Mouse (Mus musculus) midbrain, embryonic 16.5 days (tissue): ENCODE results near the gene Rnf115. TPM values are rescaled to one million over a fixed set of nuclear protein-coding genes. Genes with fewer than 3 reads are reported as not detected.
A peak's percentile ranks its signal among the peaks of the same experiment; 100 is the strongest.

Experiments used
- ATAC-seq: fragments of 200-750 bp; cut with Nextera tagmentation; 2 replicates; pipeline ENCODE4 v1.8.0; 2017; ENCODE audit warnings: moderate TSS enrichment
- H3K27ac ChIP-seq: fragments of 300-500 bp; sonication (generic); 2 replicates; pipeline ENCODE4 v1.5.1; 2014; ENCODE audit warnings: mild to moderate bottlenecking, low read length, mixed read lengths
- H3K27me3 ChIP-seq: fragments of 300-500 bp; sonication (generic); 2 replicates; pipeline ENCODE4 v1.6.1; 2014; ENCODE audit warnings: low read depth, low read length, mixed read lengths; ENCODE audit not compliant: control insufficient read depth, insufficient read depth
- H3K36me3 ChIP-seq: fragments of 300-500 bp; sonication (generic); 2 replicates; pipeline ENCODE4 v1.6.1; 2014; ENCODE audit warnings: mild to moderate bottlenecking, low read length, moderate library complexity, mixed read lengths; ENCODE audit not compliant: control insufficient read depth, insufficient read depth
- H3K4me1 ChIP-seq: fragments of 300-500 bp; sonication (generic); 2 replicates; pipeline ENCODE4 v1.6.1; 2014; ENCODE audit warnings: mild to moderate bottlenecking, low read length, mixed read lengths; ENCODE audit not compliant: control insufficient read depth, insufficient read depth
- H3K4me2 ChIP-seq: fragments of 300-500 bp; sonication (generic); 2 replicates; pipeline ENCODE4 v1.6.1; 2014; ENCODE audit warnings: mild to moderate bottlenecking, low read length, mixed read lengths
- H3K4me3 ChIP-seq: fragments of 300-500 bp; sonication (generic); 2 replicates; pipeline ENCODE4 v1.5.1; 2014; ENCODE audit warnings: low read depth, mild to moderate bottlenecking, low read length, moderate library complexity, mixed read lengths
- H3K9ac ChIP-seq: fragments of 300-500 bp; sonication (generic); 2 replicates; pipeline ENCODE4 v1.6.1; 2014; ENCODE audit warnings: low read depth, low read length, mixed read lengths
- H3K9me3 ChIP-seq: fragments of 300-500 bp; sonication (generic); replicated peaks from 2 replicates; pipeline ENCODE4 v1.6.1; 2014; ENCODE audit warnings: mild to moderate bottlenecking, low read length, mixed read lengths; ENCODE audit not compliant: control insufficient read depth, poor library complexity, severe bottlenecking
- WGBS: fragments of 180-500 bp; shearing (Covaris S2); extraction: QIAGEN DNeasy Blood & Tissue Kit; methylation state at CpG from one replicate; pipeline ENCODE4 v1.1.7; 2014; 5-methylcytosine and 5-hydroxymethylcytosine counted together
- polyA plus RNA-seq: library from polyadenylated mRNA; unstranded; fragments of >200 nt; fragmentation: Nextera tagmentation; extraction: Ambion mirVana; gene quantifications from 2 replicates; pipeline ENCODE4 v1.2.1, GENCODE M21; 2015

The Rnf115 gene
- polyA plus RNA-seq, 1 experiment from 2014 or later: 71.4 TPM

DNA sequence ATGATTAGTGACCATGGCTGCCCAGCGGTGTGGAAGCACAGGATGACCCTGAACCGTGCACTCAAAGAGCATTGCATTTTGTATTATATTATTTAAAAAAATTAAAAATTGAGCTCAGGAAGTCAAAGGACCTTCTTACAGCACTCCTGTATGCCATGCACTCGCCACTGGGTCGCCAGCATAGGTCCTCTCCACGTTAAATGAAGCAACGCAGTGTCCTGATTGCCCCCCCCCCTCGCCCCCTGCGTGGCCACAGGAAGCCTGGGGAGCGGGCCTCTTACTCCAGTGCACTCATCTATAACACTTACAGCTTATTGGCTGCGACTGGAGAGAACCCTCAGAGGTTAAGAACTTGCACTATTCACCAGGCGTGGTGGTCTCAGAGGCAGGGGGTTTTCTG, 97.8 kb downstream of the Rnf115 start:
- no peaks in the 10 kb centered on the region for H3K4me1 ChIP-seq
- H3K9ac ChIP-seq: no peak overlapping the region
- H3K27me3 ChIP-seq: no peaks in the 10 kb centered on the region
- no peaks in the 10 kb centered on the region for H3K9me3 ChIP-seq
- H3K4me3 ChIP-seq: no peak overlapping the region
- H3K36me3 ChIP-seq: no peaks in the 10 kb centered on the region
- ATAC-seq: no peak
- H3K27ac ChIP-seq: no peak overlapping the region
- no peak overlapping the region for H3K4me2 ChIP-seq
- 39% methylated on average over 11 of the region's 11 CpGs for WGBS

DNA sequence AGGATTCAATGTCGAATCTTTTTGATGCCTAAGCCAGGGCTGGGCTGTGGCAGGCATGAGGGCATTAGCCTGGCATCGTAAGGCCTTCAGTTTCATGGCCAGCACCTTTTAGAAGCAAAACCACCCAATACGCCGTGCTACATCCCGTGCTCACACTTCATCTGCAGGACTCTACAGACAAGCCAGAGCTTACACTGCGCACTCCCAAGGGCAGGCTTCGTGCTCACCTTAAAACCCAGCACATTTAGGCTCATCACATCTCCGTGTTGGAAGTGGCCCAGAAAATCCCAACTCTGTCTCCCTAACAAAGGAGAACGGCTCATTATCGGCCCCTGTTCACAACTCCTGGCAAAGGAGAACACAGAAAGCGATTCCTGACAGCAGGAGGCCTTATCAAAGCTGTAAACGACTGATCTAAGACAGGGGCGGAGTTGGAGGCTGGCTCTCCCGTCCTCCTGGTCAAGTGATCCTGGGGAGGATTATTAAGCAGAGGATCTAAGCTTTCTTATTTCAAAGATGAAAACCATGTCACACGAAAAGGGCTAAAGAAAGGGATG, 100.9 kb downstream of the Rnf115 start:
- H3K27me3 ChIP-seq: no peaks in the 10 kb centered on the region
- no peaks in the 10 kb centered on the region for H3K36me3 ChIP-seq
- peak; percentile 71; the same call in 1 of the 2 replicates for ATAC-seq
- H3K9me3 ChIP-seq: no peaks in the 10 kb centered on the region
- H3K4me3 ChIP-seq: no peak overlapping the region
- H3K9ac ChIP-seq: no peak overlapping the region
- 0 out of 2 replicates have a peak overlapping the region, but pooled peaks have one; percentile 2 for H3K27ac ChIP-seq
- no peak overlapping the region; the same call in 1 of the 2 replicates for H3K4me2 ChIP-seq
- WGBS: 25% methylated on average over 15 of the region's 15 CpGs
- no peaks in the 10 kb centered on the region for H3K4me1 ChIP-seq

DNA sequence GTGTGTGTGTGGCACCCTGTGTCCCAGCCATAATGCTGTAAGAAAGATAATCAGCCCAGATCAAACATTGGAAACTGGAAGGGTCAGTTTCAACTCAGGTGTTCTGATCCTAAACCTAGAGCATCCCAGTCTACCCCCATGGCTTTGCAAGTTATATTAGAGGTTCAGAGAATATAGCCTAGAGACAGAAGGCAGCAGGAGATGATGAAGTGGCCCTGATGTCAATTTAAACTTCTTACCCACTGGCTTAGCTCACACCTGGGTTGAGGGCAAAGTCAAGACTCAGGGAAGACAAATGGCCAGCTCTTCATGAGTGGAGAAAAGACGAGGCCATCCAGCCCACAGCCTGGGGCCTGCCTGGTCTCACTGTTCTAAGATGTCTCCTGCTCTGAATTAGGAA, 101.5 kb downstream of the Rnf115 start, which contains the start of the genes Pdzk1 and Cd160:
Pdzk1 (plus strand) TSS at position 301 of the 400 bp plus-strand sequence.
Cd160 (minus strand) TSS at position 368 of the 400 bp plus-strand sequence.
- ATAC-seq: no peak
- no peak within 1 kb of the TSS for H3K9ac ChIP-seq

DNA sequence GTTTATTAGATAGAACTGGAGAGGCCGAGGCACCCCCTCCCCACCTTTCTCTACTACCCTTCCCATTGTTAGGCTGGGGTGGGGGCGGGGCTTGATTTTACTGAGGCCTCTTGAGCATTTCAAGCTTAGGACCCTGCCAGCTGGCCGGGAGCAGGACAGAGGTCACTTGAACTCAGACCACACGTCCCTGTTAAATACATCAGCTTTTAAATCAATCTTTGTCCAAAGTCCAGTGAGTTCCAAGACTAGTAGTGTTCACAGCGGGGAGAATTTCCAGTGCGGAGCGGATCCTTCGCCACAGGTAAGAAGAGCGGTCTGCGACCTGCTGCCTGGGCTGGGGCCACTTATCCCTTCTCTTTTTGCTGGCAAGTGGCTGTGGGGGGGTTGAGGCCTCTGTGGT, 102.4 kb downstream of the Rnf115 start:
- WGBS: 72% methylated on average over 10 of the region's 10 CpGs

More for the DNA sequence above, 101.5 kb downstream of the Rnf115 start, which contains the start of the genes Pdzk1 and Cd160:
- no peaks in the 10 kb centered on the region for H3K4me1 ChIP-seq
- 74% methylated on average over 1 of the region's 1 CpGs for WGBS
- H3K27ac ChIP-seq: 0 out of 2 replicates have a peak within 1 kb of the TSS, but pooled peaks have one; percentile 2
- no peak within 1 kb of the TSS for H3K4me3 ChIP-seq
- H3K36me3 ChIP-seq: no peaks in the 10 kb centered on the region
- no peak within 1 kb of the TSS; the same call in 1 of the 2 replicates for H3K4me2 ChIP-seq
- no peaks in the 10 kb centered on the region for H3K9me3 ChIP-seq
- no peaks in the 10 kb centered on the region for H3K27me3 ChIP-seq

DNA sequence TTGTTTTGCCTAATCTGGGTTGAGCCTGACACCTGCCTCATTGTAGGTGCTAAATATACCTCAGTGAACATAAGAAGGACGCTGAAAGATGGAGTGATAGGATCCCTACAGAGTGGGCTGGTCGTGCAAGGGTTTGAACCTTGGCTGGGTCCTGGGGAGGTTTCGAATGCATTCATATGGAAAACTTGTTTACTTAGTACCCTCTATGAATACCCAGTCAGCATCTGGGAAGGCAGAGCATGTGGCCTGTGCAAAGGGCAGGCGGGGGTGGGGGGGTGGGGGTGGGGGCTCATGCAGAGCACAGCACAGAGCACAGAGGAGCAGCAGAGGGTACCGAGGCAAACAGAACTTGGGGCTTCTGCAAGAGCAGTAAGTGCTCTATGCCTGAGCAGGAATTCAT, 105.5 kb downstream of the Rnf115 start:
- H3K27me3 ChIP-seq: no peaks in the 10 kb centered on the region
- no peak for ATAC-seq
- WGBS: 26% methylated on average over 5 of the region's 5 CpGs
- H3K27ac ChIP-seq: no peak overlapping the region
- H3K36me3 ChIP-seq: no peaks in the 10 kb centered on the region
- no peak overlapping the region for H3K9ac ChIP-seq
- H3K4me1 ChIP-seq: no peaks in the 10 kb centered on the region
- H3K4me3 ChIP-seq: no peak overlapping the region
- no peak overlapping the region for H3K4me2 ChIP-seq
- no peaks in the 10 kb centered on the region for H3K9me3 ChIP-seq

More for the DNA sequence above, 102.4 kb downstream of the Rnf115 start:
- H3K36me3 ChIP-seq: no peaks in the 10 kb centered on the region
- H3K27ac ChIP-seq: no peak overlapping the region
- H3K4me1 ChIP-seq: no peaks in the 10 kb centered on the region
- no peak overlapping the region for H3K4me3 ChIP-seq
- no peak overlapping the region for H3K9ac ChIP-seq
- no peak for ATAC-seq
- no peaks in the 10 kb centered on the region for H3K9me3 ChIP-seq
- no peak overlapping the region for H3K4me2 ChIP-seq
- no peaks in the 10 kb centered on the region for H3K27me3 ChIP-seq

DNA sequence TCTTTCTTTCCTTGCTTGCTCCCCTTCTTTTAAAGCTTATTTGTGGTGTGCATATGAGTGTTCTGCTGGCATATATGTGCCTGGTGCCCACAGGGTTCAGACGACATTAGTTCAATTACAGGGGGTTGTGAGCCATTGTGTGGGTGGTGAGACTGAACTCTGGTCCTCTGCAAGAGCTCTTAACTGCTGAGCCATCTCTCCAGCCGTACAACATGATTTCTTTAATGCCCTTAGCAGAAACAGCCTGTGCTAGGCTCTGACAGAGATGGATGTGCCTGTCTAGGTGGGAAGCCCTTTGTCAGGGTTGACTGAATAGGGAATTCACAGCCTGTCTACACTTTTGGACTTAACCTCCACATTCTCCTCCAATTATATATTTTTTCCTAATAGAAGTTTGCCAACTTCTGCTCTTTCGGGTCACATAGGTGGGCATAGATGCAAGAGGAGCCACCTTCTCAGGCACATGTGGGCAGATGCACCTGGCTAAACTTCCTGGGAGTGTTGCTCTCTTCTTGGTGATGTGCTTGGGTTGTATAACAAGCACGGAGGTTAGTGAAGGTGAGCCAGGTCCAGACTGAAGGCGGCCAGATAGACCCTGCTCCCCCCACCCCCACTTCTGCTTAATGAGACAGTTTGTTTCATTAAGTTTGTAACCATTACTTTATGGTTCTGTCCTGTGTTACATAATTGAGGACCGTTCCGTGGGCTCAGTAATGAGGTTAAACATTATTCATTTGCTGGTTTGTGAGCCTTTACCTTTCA, 107.3 kb downstream of the Rnf115 start:
- no peak for ATAC-seq
- no peaks in the 10 kb centered on the region for H3K36me3 ChIP-seq
- no peaks in the 10 kb centered on the region for H3K9me3 ChIP-seq
- H3K27ac ChIP-seq: no peak overlapping the region
- 86% methylated on average over 7 of the region's 7 CpGs for WGBS
- no peak overlapping the region for H3K4me3 ChIP-seq
- no peak overlapping the region for H3K4me2 ChIP-seq
- H3K9ac ChIP-seq: no peak overlapping the region
- no peaks in the 10 kb centered on the region for H3K4me1 ChIP-seq
- H3K27me3 ChIP-seq: no peaks in the 10 kb centered on the region

DNA sequence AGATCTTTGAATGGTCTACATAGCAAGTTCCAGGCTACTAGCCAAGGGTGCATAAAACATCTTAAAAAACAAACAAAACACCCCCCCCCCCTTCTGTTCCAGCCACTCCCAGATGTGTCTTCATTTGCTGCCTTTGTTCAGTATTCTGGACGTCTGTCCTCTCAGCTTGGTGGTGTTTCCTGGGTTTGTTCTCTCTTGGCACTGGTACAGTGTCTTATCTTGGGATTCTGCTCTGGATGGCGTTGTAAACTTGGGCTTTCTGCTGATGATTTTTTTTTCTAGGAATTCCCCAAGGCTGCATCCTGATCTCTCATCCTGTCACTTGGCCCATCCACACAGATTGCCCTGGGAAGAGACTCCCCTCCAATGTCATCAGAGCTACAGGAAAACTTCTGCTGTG, 109.0 kb downstream of the Rnf115 start:
- no peak for ATAC-seq
- no peaks in the 10 kb centered on the region for H3K9me3 ChIP-seq
- no peaks in the 10 kb centered on the region for H3K4me1 ChIP-seq
- H3K36me3 ChIP-seq: no peaks in the 10 kb centered on the region
- H3K4me3 ChIP-seq: no peak overlapping the region
- H3K27ac ChIP-seq: no peak overlapping the region
- no peaks in the 10 kb centered on the region for H3K27me3 ChIP-seq
- H3K9ac ChIP-seq: no peak overlapping the region
- no peak overlapping the region for H3K4me2 ChIP-seq
- WGBS: 49% methylated on average over 2 of the region's 2 CpGs

DNA sequence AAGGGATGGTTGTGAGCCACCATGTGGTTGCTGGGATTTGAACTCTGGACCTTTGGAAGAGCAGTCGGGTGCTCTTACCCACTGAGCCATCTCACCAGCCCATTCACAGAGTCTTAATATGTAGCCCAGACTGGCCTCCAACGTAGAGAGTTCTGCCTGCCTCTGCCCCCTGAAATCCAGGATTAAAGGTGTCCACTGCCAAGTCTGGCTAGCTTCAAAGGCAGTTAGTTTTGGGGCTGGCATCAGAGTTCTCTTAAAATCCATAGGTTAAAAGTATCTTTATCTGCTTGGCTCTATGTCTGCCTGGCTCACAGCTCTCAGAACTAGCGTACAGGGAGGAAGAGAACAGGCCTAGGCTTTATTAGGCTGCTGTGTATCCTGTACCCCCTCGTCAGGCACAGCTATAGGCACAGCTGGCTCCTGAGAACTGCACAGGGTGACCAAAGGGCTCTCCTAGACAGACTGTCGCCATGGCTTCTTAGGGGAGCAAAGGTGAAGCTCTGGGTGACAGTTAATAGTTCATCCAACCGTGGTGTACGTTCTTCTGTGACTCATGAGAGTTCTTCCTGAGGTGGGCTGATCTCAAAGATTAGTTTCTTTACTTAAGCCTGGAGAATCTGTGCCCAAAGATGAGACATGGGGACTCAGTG, 111.7 kb downstream of the Rnf115 start:
- Histone ChIP-seq H3K4me3 (no peak overlapping the region), H3K9me3 (no peaks in the 10 kb centered on the region), H3K4me2 (no peak overlapping the region), H3K36me3 (no peaks in the 10 kb centered on the region), H3K9ac (no peak overlapping the region), H3K27ac (no peak overlapping the region), H3K27me3 (no peaks in the 10 kb centered on the region), H3K4me1 (no peaks in the 10 kb centered on the region)
- ATAC-seq: no peak
- whole genome bisulfite sequencing: 86% methylated on average over 7 of the region's 7 CpGs
